Mouse (Mus musculus) liver (tissue): ENCODE data around the gene Atf6b.

ENCODE experiments used
- DNase-seq: peaks from one replicate; pipeline ENCODE4 v3.0.0-alpha.2; 2020; ENCODE audit warnings: mixed read lengths

Gene Atf6b

GRCm38 (mm10) chr17:34627093-34627942 lies 19.6 kb upstream of the Atf6b start:
- peak; percentile 83 for DNase-seq

GRCm38 (mm10) chr17:34627943-34628643 lies 18.9 kb upstream of the Atf6b start, which contains the start of gene Ppt2:
Gene Ppt2, minus strand, starts transcription at chr17:34628510.
- peak; percentile 34 for DNase-seq

- no peak for DNase-seq
Measured at GRCm38 (mm10) chr17:34628644-34628967, 18.3 kb upstream of the Atf6b start.

GRCm38 (mm10) chr17:34629221-34629751 lies 17.7 kb upstream of the Atf6b start, which contains the start of gene Prrt1:
Gene Prrt1, plus strand, starts transcription at chr17:34629533.
- DNase-seq, result no peak

- no peak for DNase-seq
Measured at GRCm38 (mm10) chr17:34629796-34630603, 16.9 kb upstream of the Atf6b start.

- DNase-seq, result no peak
Measured at GRCm38 (mm10) chr17:34630761-34631301, 16.1 kb upstream of the Atf6b start.

- no peak for DNase-seq
Measured at GRCm38 (mm10) chr17:34631647-34632046, 15.3 kb upstream of the Atf6b start.

- DNase-seq, result peak; percentile 70
Measured at GRCm38 (mm10) chr17:34632261-34632691, 14.7 kb upstream of the Atf6b start.

GRCm38 (mm10) chr17:34635671-34636070 lies 11.3 kb upstream of the Atf6b start:
- no peak for DNase-seq

GRCm38 (mm10) chr17:34637459-34637858 lies 9.5 kb upstream of the Atf6b start:
- no peak for DNase-seq

GRCm38 (mm10) chr17:34639461-34640255 lies 7.3 kb upstream of the Atf6b start:
- DNase-seq, result no peak

- no peak for DNase-seq
Measured at GRCm38 (mm10) chr17:34640778-34641601, 6.0 kb upstream of the Atf6b start.

- no peak for DNase-seq
Measured at GRCm38 (mm10) chr17:34641945-34642344, 5.0 kb upstream of the Atf6b start.

- DNase-seq, result no peak
Measured at GRCm38 (mm10) chr17:34643379-34643778, 3.6 kb upstream of the Atf6b start.

- no peak for DNase-seq
Measured at GRCm38 (mm10) chr17:34643944-34644343, 3.0 kb upstream of the Atf6b start.

GRCm38 (mm10) chr17:34644608-34645007 lies 2.3 kb upstream of the Atf6b start, which contains the start of gene Fkbpl:
Gene Fkbpl, plus strand, starts transcription at chr17:34644764.
- peak; percentile 89 for DNase-seq

GRCm38 (mm10) chr17:34645256-34645829 lies 1.6 kb upstream of the Atf6b start:
- DNase-seq, result no peak

GRCm38 (mm10) chr17:34645831-34646511 lies 975 bp upstream of the Atf6b start:
- DNase-seq, result no peak

- DNase-seq, result no peak
Measured at GRCm38 (mm10) chr17:34648141-34648890, 1.4 kb downstream of the Atf6b start.
